30 mouse cellular contexts compared by ENCODE assay signal in the genomic region with DNA sequence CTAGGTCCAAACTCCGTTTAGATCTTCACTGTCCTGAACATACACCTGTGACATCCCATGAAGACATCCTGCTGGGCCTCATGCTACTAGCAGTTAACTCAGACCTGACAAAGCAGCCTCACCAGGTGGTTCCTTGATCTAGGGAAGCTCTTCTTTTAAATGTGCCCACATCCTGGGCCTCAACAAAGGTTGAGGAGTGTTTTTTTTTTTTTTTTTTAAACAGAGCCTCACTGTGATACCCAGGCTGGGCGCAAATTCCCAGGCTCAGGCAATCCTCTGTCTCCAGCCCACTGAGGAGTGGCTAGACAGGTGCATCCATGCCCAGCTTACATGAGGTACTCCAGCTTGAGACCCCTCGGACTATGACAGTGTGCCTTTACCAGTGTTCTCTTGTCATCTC. TPM values are rescaled to one million over a fixed set of nuclear protein-coding genes. Genes with fewer than 3 reads are reported as not detected.
DNase-seq lines count a peak whose midpoint lies in the region; ATAC-seq and TF ChIP-seq lines count a peak whose summit lies in the region.
"Had no signal": no experiment of that assay in that cellular context is flagged by ENCODE, and none has a peak within 500 bp of the region (broad histone marks: within the 10 kb centered on the region; RNA-seq: fewer than 3 reads in every experiment).

No protein-coding gene starts in this region.

- DNase-seq in CD4-positive helper T cell, adult 2 months (ENCODE audit: low read depth, low spot score) = peak; percentile 72
- peak; percentile 75 for DNase-seq in naive thymus-derived CD4-positive, alpha-beta T cell, adult 2 months (ENCODE audit: low read depth)
- DNase-seq in thymus, postnatal 14 days = peak; percentile 75
- DNase-seq in forebrain, postnatal 0 days = no peak
- DNase-seq in cerebellum, postnatal 36 days = no peak
- DNase-seq: adrenal gland, postnatal 14 days; cerebellum, adult 11 months; cerebellum, adult 9-10 months; embryo, embryonic 11 days; gastrocnemius, adult 2 months; gastrocnemius, postnatal 36 days; heart, adult 18-20 months; kidney, adult 9 months; kidney, postnatal 14 days; layer of hippocampus, adult 9-11 months; midbrain, embryonic 14.5 days; spleen, adult 18-20 months had no signal

- no peak overlapping the region for H3K4me2 ChIP-seq in forebrain, postnatal 0 days (ENCODE audit: low read depth)
- H3K4me2 ChIP-seq in midbrain, embryonic 13.5 days (replicated peaks) = no peak overlapping the region
- H3K4me2 ChIP-seq: embryonic facial prominence, embryonic 12.5 days; forebrain, embryonic 15.5 days; heart, embryonic 12.5 days; hindbrain, embryonic 12.5 days; liver, embryonic 15.5 days; lung, embryonic 14.5 days; neural tube, embryonic 15.5 days had no signal

- H3K4me1 ChIP-seq in forebrain, postnatal 0 days (ENCODE audit: insufficient read depth) = 0 out of 2 replicates have a peak, but pooled peaks cover 5% of the 10 kb centered on the region
- H3K4me1 ChIP-seq in midbrain, embryonic 13.5 days (replicated peaks) = peaks cover 16% of the 10 kb centered on the region

- H3K27me3 ChIP-seq in forebrain, postnatal 0 days (ENCODE audit: insufficient read depth, low read length) = no peaks in the 10 kb centered on the region
- H3K27me3 ChIP-seq in midbrain, embryonic 13.5 days = no peaks in the 10 kb centered on the region
- H3K27me3 ChIP-seq: embryonic facial prominence, embryonic 12.5 days; forebrain, embryonic 15.5 days; hindbrain, embryonic 12.5 days; liver, embryonic 15.5 days; neural tube, embryonic 15.5 days had no signal

- TF ChIP-seq CTCF in forebrain, postnatal 0 days (IDR thresholded peaks at IDR 0.05; ENCODE audit: low read depth) = no peak

- 77% methylated on average over 3 of the region's 3 CpGs for WGBS in forebrain, postnatal 0 days
- 82% methylated on average over 3 of the region's 3 CpGs for WGBS in midbrain, embryonic 13.5 days

- H3K36me3 ChIP-seq in forebrain, postnatal 0 days (ENCODE audit: insufficient read depth) = no peaks in the 10 kb centered on the region
- no peaks in the 10 kb centered on the region for H3K36me3 ChIP-seq in midbrain, embryonic 13.5 days
- H3K36me3 ChIP-seq: embryonic facial prominence, embryonic 12.5 days; forebrain, embryonic 15.5 days; heart, embryonic 12.5 days; hindbrain, embryonic 12.5 days; liver, embryonic 15.5 days; neural tube, embryonic 15.5 days had no signal

- H3K27ac ChIP-seq in forebrain, postnatal 0 days (ENCODE audit: low read depth, low read length) = no peak overlapping the region
- H3K27ac ChIP-seq in midbrain, embryonic 13.5 days = no peak overlapping the region
- H3K27ac ChIP-seq: embryonic facial prominence, embryonic 12.5 days; forebrain, embryonic 15.5 days; gastrocnemius, adult 2 months; hindbrain, embryonic 12.5 days; hindbrain, postnatal 0 days; liver, embryonic 15.5 days; neural tube, embryonic 15.5 days had no signal

- no peak overlapping the region for H3K4me3 ChIP-seq in forebrain, postnatal 0 days (ENCODE audit: low read depth, low read length)
- H3K4me3 ChIP-seq in midbrain, embryonic 13.5 days (replicated peaks) = no peak overlapping the region
- H3K4me3 ChIP-seq: embryonic facial prominence, embryonic 12.5 days; forebrain, embryonic 15.5 days; gastrocnemius, adult 2 months; heart, embryonic 12.5 days; hindbrain, embryonic 12.5 days; liver, embryonic 15.5 days; megakaryocyte, embryonic 14.5 days; neural tube, embryonic 15.5 days had no signal

- no peaks in the 10 kb centered on the region for H3K9me3 ChIP-seq in forebrain, postnatal 0 days (ENCODE audit: low read length)
- no peaks in the 10 kb centered on the region for H3K9me3 ChIP-seq in midbrain, embryonic 13.5 days
- H3K9me3 ChIP-seq: embryonic facial prominence, embryonic 12.5 days; forebrain, embryonic 15.5 days; G1E; heart, embryonic 12.5 days; hindbrain, embryonic 12.5 days; liver, embryonic 15.5 days; megakaryocyte, embryonic 14.5 days; neural tube, embryonic 15.5 days had no signal

- no peak overlapping the region for H3K9ac ChIP-seq in forebrain, postnatal 0 days
- no peak overlapping the region for H3K9ac ChIP-seq in midbrain, embryonic 13.5 days (replicated peaks)
- H3K9ac ChIP-seq: embryonic facial prominence, embryonic 12.5 days; forebrain, embryonic 15.5 days; heart, embryonic 12.5 days; hindbrain, embryonic 12.5 days; liver, embryonic 15.5 days; lung, embryonic 14.5 days; neural tube, embryonic 15.5 days had no signal

- ATAC-seq in CD4-positive, CD25-positive, alpha-beta regulatory T cell, adult 4 months = peak; percentile 33
- no peak for ATAC-seq in forebrain, postnatal 0 days
- no peak for ATAC-seq in midbrain, embryonic 13.5 days
- ATAC-seq: forebrain, embryonic 15.5 days; hindbrain, postnatal 0 days; intestine, postnatal 0 days had no signal

RNA-seq across cellular contexts. Expression of a gene that starts 3.8 kb away (rescaled TPM):
- 10 to 100 TPM; 30.4 to 42.0 TPM for polyA plus RNA-seq in CD4-positive, CD25-positive, alpha-beta regulatory T cell, adult 4 months (2017; shearing (Covaris generic))
- 20.1 and 22.9 TPM in 2 replicates for total RNA-seq in forebrain, postnatal 0 days (2014; rRNA removed)
- 26.1 and 28.4 TPM in 2 replicates for polyA plus RNA-seq in forebrain, postnatal 0 days (2015; fragmentation: Nextera tagmentation; extraction: Ambion mirVana)
- polyA plus RNA-seq in midbrain, embryonic 13.5 days (2015; fragmentation: Nextera tagmentation; extraction: Ambion mirVana) = 25.9 and 28.7 TPM in 2 replicates

RNA-seq across cellular contexts. Expression of a gene that starts 22.7 kb away (rescaled TPM):
- polyA plus RNA-seq in CD4-positive, CD25-positive, alpha-beta regulatory T cell, adult 4 months (2017; shearing (Covaris generic)) = 10 to 100 TPM; 62.1 to 85.0 TPM
- total RNA-seq in forebrain, postnatal 0 days (2014; rRNA removed) = 56.7 and 59.2 TPM in 2 replicates
- 78.9 and 82.8 TPM in 2 replicates for polyA plus RNA-seq in forebrain, postnatal 0 days (2015; fragmentation: Nextera tagmentation; extraction: Ambion mirVana)
- 111 and 112 TPM in 2 replicates for polyA plus RNA-seq in midbrain, embryonic 13.5 days (2015; fragmentation: Nextera tagmentation; extraction: Ambion mirVana)

Comparison
In these comparisons a context has a peak if more than half of its experiments do, and no peak if none do; other contexts are left out.
1. DNase-seq: peak in CD4-positive helper T cell, adult 2 months (single experiment), naive thymus-derived CD4-positive, alpha-beta T cell, adult 2 months (single experiment) and thymus, postnatal 14 days (single experiment); none in forebrain, postnatal 0 days (single experiment) and cerebellum, postnatal 36 days (0 of 2).